Mouse (Mus musculus) CD8-positive naive resting alpha-beta T cell, adult 2 months (primary cell): Measurements from ENCODE around the gene Gm12216.

Experiments
- DNase-seq, 2 experiments: peaks; one replicate each; pipeline ENCODE4 v3.0.0; 2022; ENCODE audit warnings: low read depth in 2 of 2, low spot score in 2 of 2

The Gm12216 gene

GRCm38 (mm10) chr11:53821945-53822338 lies 37.1 kb downstream of the Gm12216 start:
- DNase-seq: no peak

- DNase-seq: no peak
These were observed 37.7 kb downstream of the Gm12216 start for GRCm38 (mm10) chr11:53821230-53821944.

DNA sequence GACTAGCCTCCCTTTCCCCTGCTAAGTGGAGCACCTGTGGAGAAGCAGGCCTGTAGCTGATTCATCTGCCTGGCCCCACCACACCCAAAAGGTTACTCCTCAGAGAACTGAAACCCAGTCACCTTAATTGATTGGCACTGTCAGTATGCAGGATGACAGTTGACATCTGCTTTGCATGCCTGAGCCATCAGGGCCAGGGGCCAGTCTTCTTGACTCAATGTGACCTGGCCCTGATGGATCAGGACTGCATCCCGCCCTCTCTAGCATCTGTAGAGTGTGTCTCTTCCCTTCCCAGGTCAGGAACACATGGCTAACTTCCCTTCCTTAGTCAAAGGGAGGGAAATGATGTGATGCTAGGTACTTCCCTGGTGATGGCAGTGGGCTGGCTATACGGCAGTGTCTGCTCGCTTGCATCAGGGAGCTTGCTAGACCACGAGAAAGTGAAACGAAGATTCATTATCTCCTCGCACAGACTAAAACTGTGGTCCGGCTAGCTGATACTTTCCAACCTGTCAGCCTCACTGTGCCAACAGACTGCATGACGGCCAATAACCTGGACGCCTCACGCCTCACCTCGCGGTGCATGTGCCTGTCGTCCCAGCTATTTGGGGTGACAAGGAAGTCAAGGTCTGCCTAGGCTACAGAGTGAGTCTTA lies 38.4 kb downstream of the Gm12216 start:
- no peak for DNase-seq

GRCm38 (mm10) chr11:53819511-53819910 lies 39.5 kb downstream of the Gm12216 start:
- no peak for DNase-seq

GRCm38 (mm10) chr11:53818794-53819193 lies 40.3 kb downstream of the Gm12216 start:
- no peak for DNase-seq

DNA sequence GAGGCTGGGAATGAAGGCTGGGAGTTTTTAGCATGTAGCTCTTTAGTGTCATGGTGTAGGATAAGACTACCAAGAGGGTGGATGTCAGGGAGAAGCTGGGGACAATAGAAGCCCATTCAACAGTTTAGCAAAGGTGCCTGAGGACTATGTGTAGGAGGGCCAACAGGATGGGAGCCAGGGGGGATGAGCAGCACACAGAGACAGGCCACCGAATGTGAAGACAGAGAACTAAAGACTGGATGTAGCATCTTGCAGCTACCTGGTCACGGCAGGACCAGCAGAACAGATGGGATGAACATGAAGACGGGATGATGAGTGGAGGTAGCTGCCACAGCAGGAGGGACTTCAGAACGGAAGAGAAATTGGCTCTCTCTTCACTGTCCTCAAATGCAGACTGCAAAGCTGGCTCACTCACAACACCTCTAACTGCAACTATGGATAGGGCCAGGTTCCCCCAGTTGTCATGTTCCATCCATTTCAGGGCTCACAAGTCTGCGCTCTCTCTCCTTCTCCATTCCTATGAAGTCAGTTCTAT lies 42.1 kb downstream of the Gm12216 start:
- DNase-seq: no peak

DNA sequence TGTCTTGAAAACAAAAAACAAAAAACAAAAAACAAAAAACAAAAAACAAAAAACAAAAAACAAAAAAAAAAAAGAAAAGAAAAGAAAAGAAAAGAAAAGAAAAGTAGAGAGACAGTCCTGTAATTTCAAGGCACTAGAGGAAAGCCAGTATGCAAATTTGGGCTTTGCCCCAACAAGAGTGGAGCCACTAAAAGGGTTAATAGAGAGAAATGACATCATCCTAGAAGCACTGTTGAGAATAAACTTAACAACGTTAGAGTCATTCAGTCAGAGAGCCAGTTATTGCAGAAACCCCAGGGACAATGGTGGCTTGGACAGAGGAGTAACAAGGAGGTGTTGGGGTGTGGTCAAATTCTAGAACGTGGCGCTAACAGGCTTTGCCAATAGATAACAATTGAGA lies 44.2 kb downstream of the Gm12216 start:
- no peak for DNase-seq

GRCm38 (mm10) chr11:53813001-53813868 lies 45.8 kb downstream of the Gm12216 start:
- DNase-seq: no peak

- DNase-seq: no peak
These were observed 47.7 kb downstream of the Gm12216 start for GRCm38 (mm10) chr11:53811312-53811711.

- no peak for DNase-seq
These were observed 48.3 kb downstream of the Gm12216 start for GRCm38 (mm10) chr11:53810749-53811148.

GRCm38 (mm10) chr11:53810156-53810555 lies 48.9 kb downstream of the Gm12216 start:
- peak in 1 of 2 experiments; percentile 39 for DNase-seq

DNA sequence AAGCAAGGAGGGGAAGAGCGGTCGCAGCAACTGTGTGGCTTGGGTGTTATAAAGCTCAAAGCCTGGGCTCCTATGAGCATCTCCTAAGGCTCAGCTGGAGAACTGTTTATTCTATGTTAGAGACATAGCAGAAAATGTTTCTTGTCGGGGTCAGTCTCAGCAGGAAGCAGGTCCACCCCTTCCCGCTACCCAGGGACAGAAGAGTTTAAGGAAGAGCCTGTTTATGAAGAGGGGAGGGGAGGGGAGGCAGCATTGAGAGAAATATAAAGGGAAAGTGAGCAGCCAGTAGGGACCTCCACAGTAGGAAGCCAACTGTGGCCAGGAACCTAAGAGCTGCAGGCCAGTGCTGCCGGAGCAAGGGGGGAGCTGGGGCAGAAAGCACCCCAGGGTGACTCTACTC lies 49.7 kb downstream of the Gm12216 start:
- no peak for DNase-seq

- DNase-seq: no peak
These were observed 53.3 kb downstream of the Gm12216 start for GRCm38 (mm10) chr11:53805786-53806185.

DNA sequence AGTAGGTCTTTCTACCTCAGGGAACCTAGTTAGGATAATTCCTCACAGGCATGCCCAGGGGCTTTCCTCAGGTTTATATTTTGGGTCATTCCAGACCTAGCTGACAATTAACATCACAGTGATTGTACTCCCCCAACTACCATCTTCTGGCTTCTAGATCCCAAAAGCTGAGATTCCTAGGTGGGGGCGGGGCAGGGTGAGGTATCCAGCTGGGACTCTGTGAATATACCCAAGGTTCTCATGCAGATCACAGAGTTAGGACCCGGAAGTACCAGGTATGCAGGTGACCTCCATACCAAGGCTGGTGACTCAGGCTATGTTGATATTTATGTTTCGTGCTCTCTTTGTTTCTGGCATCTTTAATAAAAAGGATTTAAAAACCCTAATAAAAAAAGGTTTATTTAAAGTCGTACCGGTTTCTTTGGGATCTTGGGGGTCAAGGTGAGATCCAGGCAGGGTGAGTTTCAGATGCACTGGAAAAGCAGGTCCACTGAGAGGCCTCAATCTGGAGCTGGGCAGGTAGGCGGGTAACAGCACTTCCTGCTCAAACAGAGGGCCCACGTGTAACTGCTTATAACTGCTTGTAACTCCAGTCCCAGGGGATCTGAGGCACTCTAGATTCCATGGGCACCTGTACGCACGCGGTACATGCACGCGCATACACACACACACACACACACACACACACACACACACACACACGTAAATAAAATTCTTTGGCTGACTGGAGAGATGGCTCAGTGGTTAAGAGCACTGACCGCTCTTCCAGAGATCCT lies 54.3 kb downstream of the Gm12216 start:
- DNase-seq: no peak

GRCm38 (mm10) chr11:53803494-53803893 lies 55.6 kb downstream of the Gm12216 start:
- no peak for DNase-seq

- no peak for DNase-seq
These were observed 56.0 kb downstream of the Gm12216 start for GRCm38 (mm10) chr11:53803093-53803492.

DNA sequence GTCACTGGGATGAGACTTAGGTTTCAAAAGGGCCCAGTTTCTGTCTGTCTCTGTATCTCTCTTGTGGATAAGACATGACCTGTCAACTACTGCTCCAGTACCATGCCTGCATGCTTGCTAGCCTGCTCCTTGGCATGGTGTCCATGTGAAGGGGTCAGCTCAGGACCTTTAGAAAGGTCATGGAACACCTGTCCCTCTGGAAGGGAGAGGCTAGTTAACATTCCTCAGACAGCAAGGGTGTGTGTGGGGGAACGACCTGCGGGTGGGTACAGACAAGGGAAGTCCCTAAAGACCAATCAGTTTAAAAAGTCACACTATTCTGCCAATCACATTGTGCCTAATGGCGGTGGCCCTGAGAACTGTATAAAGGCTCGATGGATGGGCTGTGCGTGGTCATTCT lies 58.1 kb downstream of the Gm12216 start:
- DNase-seq: no peak

- DNase-seq: no peak
These were observed 59.0 kb downstream of the Gm12216 start for GRCm38 (mm10) chr11:53800036-53800435.

DNA sequence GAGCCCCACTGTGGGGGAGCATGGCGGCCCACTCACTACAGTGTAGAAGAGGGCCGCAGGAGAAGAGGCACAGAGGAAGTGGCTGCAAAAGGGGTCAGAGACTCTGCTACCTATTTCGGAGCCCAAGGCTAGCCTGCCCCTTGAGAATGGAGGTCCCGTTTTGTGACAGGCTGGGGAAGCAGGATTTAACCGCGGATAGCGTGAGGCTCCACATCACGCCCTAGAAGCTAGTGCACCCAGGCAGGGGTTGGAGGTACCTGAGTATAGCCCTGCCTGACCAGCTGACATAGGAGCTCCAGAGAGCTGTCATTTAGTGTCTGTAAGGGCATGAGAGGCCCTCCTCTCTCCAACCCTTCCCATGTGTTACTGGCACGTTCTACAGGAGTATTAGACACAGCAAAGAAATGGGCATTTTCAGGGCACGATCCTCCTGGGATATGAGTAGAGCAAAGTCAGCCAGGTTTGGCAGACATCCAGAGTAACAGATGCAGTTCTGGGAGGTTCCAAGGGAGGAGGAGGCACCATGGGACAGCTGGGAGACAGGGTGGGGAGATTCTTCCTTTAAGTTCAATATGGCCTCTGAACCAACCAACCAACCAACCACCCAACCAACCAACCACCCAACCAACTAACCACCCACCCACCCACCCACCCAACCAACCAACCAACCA lies 60.9 kb downstream of the Gm12216 start:
- DNase-seq: no peak

DNA sequence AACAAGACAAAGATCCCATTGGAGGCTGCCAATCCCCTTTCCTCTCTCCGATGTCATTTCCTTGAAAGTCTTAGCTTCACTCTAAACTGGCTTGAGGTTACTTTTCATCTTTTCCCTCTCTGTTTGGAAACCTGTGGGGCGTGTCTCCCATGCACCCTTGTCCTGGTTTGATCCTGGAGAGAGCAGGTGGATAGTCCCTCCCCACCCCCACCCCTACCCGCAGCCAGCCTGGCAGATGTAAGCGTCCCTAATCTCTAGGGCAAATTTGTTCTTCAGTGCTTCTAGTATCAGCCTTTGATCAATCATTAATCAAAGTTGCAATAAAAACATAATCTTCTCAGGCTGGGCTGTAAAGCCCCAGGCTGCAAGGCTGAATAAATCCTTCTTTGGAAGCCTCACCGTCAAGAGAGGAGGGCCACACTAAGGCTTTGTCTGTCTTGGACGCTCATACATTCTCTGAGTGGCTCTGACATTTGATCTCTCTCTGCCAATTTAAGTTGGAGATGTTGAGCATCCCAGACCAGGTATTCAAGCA lies 61.6 kb downstream of the Gm12216 start:
- no peak for DNase-seq
